Mouse (Mus musculus) midbrain, embryonic 13.5 days (tissue): ENCODE results near the gene Entpd4b. TPM values are rescaled to one million over a fixed set of nuclear protein-coding genes. Genes with fewer than 3 reads are reported as not detected.
"Not testable (repeated sequence)": the region's sequence is repeated elsewhere in the genome, so short reads cannot be mapped to it uniquely, and the experiment has no call there.

Experiments used
- ATAC-seq: fragments of 200-750 bp; cut with Nextera tagmentation; 2 replicates; pipeline ENCODE4 v1.8.0; 2017; ENCODE audit warnings: mild to moderate bottlenecking, moderate TSS enrichment, moderate library complexity
- H3K27ac ChIP-seq: fragments of 300-500 bp; sonication (generic); 2 replicates; pipeline ENCODE4 v1.5.1; 2015; ENCODE audit warnings: inconsistent platforms, mild to moderate bottlenecking, moderate library complexity
- H3K27me3 ChIP-seq: fragments of 300-500 bp; sonication (generic); 2 replicates; pipeline ENCODE4 v1.6.1; 2015; ENCODE audit warnings: mild to moderate bottlenecking, inconsistent platforms
- H3K36me3 ChIP-seq: fragments of 300-500 bp; sonication (generic); 2 replicates; pipeline ENCODE4 v1.6.1; 2015; ENCODE audit warnings: mild to moderate bottlenecking, inconsistent platforms
- H3K4me1 ChIP-seq: fragments of 300-500 bp; sonication (generic); replicated peaks from 2 replicates; pipeline ENCODE4 v1.6.1; 2015; ENCODE audit warnings: inconsistent platforms
- H3K4me2 ChIP-seq: fragments of 300-500 bp; sonication (generic); replicated peaks from 2 replicates; pipeline ENCODE4 v1.6.1; 2015; ENCODE audit warnings: moderate library complexity, mild to moderate bottlenecking, inconsistent platforms
- H3K4me3 ChIP-seq: fragments of 300-500 bp; sonication (generic); replicated peaks from 2 replicates; pipeline ENCODE4 v1.5.1; 2015; ENCODE audit warnings: mild to moderate bottlenecking, inconsistent platforms
- H3K9ac ChIP-seq: fragments of 300-500 bp; sonication (generic); replicated peaks from 2 replicates; pipeline ENCODE4 v1.6.1; 2015; ENCODE audit warnings: mild to moderate bottlenecking, inconsistent platforms
- H3K9me3 ChIP-seq: fragments of 300-500 bp; sonication (generic); 2 replicates; pipeline ENCODE4 v1.6.1; 2016; ENCODE audit warnings: mild to moderate bottlenecking, inconsistent platforms
- WGBS: fragments of 180-500 bp; shearing (Covaris S2); methylation state at CpG from one replicate; pipeline ENCODE4 v1.1.7; 2015; 5-methylcytosine and 5-hydroxymethylcytosine counted together
- polyA plus RNA-seq: library from polyadenylated mRNA; unstranded; fragments of >200 nt; fragmentation: Nextera tagmentation; extraction: Ambion mirVana; gene quantifications from 2 replicates; pipeline ENCODE4 v1.2.1, GENCODE M21; 2015

Gene Entpd4b
- polyA plus RNA-seq, result 9.5 and 9.8 TPM in 2 replicates

DNA sequence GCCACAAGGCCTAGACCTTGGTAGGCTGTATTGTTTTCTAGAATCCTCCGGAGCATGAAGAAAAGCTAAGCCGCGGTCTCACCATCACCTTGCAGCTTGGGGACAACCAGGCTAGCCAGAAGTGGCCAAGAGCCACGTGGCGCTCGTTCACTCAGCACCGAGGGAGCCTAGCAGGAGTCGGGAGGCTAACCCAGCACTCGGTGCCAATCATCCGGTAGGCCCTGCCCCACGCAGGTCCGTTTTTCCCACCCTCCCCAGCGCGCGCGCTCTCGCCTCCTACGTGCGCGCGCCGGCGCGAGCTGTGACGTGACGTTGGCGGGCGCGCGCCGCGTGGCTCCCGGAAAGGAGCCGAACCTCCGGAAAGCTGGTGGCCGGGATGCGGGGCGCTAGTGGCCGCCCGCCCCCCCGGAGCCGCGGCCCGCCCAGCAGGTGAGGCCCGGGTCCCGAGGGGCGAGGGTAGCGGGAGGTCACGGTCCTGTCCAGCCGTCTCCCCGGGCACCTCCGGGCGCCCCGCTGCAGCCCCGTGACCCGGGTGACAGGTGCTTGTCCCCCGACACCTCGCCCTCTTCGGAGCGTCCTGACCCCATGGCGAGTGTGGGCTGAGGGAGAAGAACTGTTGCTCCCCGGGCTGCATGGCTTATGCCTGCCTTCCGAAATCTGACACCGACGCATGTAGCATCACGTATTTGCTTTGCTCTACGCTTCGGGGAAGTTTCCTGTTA lies at the start of gene Entpd4b:
Gene Entpd4b, plus strand, starts transcription at position 315 of the 722 bp plus-strand sequence.
- H3K9ac ChIP-seq, H3K4me3 ChIP-seq, H3K9me3 ChIP-seq, H3K27ac ChIP-seq, H3K4me2 ChIP-seq, H3K4me1 ChIP-seq, H3K27me3 ChIP-seq, H3K36me3 ChIP-seq: not testable (repeated sequence)
- peak; percentile 98 for ATAC-seq
- WGBS, result no CpG with 5 or more reads among the region's 68 CpGs

GRCm38 (mm10) chr14:69507000-69507399 lies 48.2 kb upstream of the Entpd4b start:
- H3K27ac ChIP-seq, H3K4me3 ChIP-seq, ATAC-seq, H3K9ac ChIP-seq, H3K4me2 ChIP-seq, H3K27me3 ChIP-seq, H3K36me3 ChIP-seq, H3K9me3 ChIP-seq, H3K4me1 ChIP-seq: not testable (repeated sequence)
- WGBS, result no CpG with 5 or more reads among the region's 1 CpGs

DNA sequence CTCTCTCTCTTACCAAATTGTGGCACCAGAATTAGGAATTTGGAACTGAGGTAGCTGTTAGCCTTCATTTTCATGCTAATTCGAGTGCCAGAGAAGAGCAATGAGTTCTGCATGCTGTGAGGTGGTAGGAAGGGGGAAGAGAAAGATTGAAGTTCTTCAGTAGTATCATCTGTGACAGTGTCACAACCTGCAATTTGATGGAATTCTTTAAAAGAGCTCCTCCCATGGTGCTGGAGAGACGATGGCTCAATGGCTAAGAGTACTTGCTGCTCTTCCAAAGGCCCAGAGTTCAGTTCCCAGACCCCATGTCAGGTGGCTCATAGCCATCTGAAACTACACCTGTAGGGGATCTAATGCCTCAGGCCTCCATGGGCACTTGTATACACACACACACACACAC lies 42.8 kb upstream of the Entpd4b start, which contains the start of gene Gm27179:
Gene Gm27179, minus strand, starts transcription at position 101 of the 400 bp plus-strand sequence.
- H3K4me3 ChIP-seq, H3K9me3 ChIP-seq, ATAC-seq, H3K36me3 ChIP-seq, H3K4me1 ChIP-seq, H3K9ac ChIP-seq, H3K27me3 ChIP-seq, H3K27ac ChIP-seq, H3K4me2 ChIP-seq: not testable (repeated sequence)
- WGBS, result no CpG with 5 or more reads among the region's 2 CpGs

GRCm38 (mm10) chr14:69520810-69521209 lies 34.4 kb upstream of the Entpd4b start:
- not testable (repeated sequence) for H3K27ac ChIP-seq, H3K9ac ChIP-seq, H3K27me3 ChIP-seq, H3K4me3 ChIP-seq, H3K4me2 ChIP-seq, H3K4me1 ChIP-seq, H3K9me3 ChIP-seq, H3K36me3 ChIP-seq, ATAC-seq
- no CpG with 5 or more reads among the region's 2 CpGs for WGBS

GRCm38 (mm10) chr14:69523001-69523400 lies 32.2 kb upstream of the Entpd4b start:
- H3K4me3 ChIP-seq, H3K36me3 ChIP-seq, ATAC-seq, H3K9ac ChIP-seq, H3K27me3 ChIP-seq, H3K27ac ChIP-seq, H3K4me2 ChIP-seq, H3K9me3 ChIP-seq, H3K4me1 ChIP-seq: not testable (repeated sequence)
- WGBS, result no CpG with 5 or more reads among the region's 1 CpGs

GRCm38 (mm10) chr14:69526202-69526601 lies 29.0 kb upstream of the Entpd4b start:
- not testable (repeated sequence) for H3K9me3 ChIP-seq, ATAC-seq, H3K36me3 ChIP-seq, H3K4me1 ChIP-seq, H3K4me2 ChIP-seq, H3K27ac ChIP-seq, H3K4me3 ChIP-seq, H3K9ac ChIP-seq, H3K27me3 ChIP-seq
- WGBS, result no CpG with 5 or more reads among the region's 1 CpGs

GRCm38 (mm10) chr14:69536539-69536938 lies 18.7 kb upstream of the Entpd4b start:
- ATAC-seq, H3K4me2 ChIP-seq, H3K27ac ChIP-seq, H3K9me3 ChIP-seq, H3K9ac ChIP-seq, H3K27me3 ChIP-seq, H3K4me1 ChIP-seq, H3K4me3 ChIP-seq, H3K36me3 ChIP-seq: not testable (repeated sequence)
- WGBS, result no CpG with 5 or more reads among the region's 7 CpGs

DNA sequence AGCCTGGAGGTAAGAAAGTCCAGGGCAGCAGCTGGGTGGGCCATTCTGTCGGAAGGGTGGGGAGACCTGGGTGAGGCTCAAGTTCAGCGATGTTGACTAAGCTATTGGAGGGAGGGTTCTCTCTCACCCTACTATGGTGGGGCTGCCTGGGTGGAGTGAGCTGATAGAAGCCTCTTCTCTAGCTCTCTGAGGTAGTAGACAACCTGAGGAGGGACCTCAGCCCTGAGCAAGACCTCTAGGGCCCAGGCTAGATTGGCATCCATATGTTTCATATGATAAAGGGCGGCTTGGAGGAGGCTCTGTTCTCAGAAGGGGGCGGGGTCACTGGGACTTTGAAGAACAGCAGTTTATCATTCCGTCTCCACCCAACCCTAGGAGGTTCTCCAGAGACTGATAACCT lies 15.1 kb upstream of the Entpd4b start:
- H3K27ac ChIP-seq, H3K4me3 ChIP-seq, H3K9me3 ChIP-seq, H3K9ac ChIP-seq, H3K4me2 ChIP-seq, ATAC-seq, H3K4me1 ChIP-seq, H3K36me3 ChIP-seq, H3K27me3 ChIP-seq: not testable (repeated sequence)
- no CpG with 5 or more reads among the region's 5 CpGs for WGBS

DNA sequence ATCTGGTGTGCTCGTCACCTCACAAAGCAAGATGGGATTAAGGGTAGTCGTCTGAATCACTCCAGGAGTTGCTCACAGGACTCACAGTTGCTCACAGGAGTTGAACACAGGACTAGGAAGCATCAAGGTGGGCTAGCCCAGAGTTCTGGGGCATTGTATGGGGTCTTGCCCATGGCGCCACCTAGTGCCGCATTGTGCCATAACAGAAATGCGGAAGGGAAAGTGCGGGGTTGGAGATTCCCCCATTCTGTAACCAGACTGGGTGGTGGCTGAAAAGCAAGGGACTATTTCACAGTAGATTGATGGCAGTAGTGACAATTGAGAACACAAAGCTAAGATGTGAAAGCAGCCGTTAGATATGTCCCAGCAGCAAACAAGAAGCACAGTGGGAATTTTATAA lies 12.5 kb upstream of the Entpd4b start:
- H3K9ac ChIP-seq, H3K4me1 ChIP-seq, H3K27ac ChIP-seq, H3K4me2 ChIP-seq, H3K9me3 ChIP-seq, H3K27me3 ChIP-seq, ATAC-seq, H3K4me3 ChIP-seq, H3K36me3 ChIP-seq: not testable (repeated sequence)
- WGBS, result no CpG with 5 or more reads among the region's 7 CpGs

- H3K27me3 ChIP-seq, H3K9ac ChIP-seq, ATAC-seq, H3K27ac ChIP-seq, H3K4me1 ChIP-seq, H3K4me3 ChIP-seq, H3K36me3 ChIP-seq, H3K4me2 ChIP-seq, H3K9me3 ChIP-seq: not testable (repeated sequence)
- WGBS, result no CpG with 5 or more reads among the region's 7 CpGs
Observed at GRCm38 (mm10) chr14:69544033-69544432, 11.2 kb upstream of the Entpd4b start.

GRCm38 (mm10) chr14:69545052-69545451 lies 10.2 kb upstream of the Entpd4b start:
- whole genome bisulfite sequencing, result no CpG with 5 or more reads among the region's 2 CpGs
- H3K9ac ChIP-seq, H3K27ac ChIP-seq, ATAC-seq, H3K27me3 ChIP-seq, H3K4me2 ChIP-seq, H3K36me3 ChIP-seq, H3K4me1 ChIP-seq, H3K9me3 ChIP-seq, H3K4me3 ChIP-seq: not testable (repeated sequence)

DNA sequence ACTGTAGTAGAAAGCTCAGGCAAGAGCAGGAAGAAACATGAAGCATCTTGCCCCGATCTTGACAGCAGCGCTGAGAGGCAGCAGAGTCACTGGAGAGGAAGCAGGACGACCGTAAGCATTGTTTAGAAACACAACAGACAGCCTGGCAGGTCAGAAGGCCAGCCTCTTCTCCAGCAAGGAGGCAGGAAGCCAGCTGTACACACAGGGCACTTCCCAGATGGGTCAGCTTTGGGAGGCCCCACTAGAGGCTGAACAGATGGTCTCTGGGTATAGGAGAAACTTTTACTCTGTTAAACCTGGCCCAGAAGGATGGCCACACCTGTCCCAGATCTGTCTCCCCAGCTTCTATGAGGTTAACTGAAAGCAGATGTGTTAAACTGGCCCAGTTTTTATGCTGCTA lies 7.9 kb upstream of the Entpd4b start:
- H3K27ac ChIP-seq, H3K4me1 ChIP-seq, H3K4me2 ChIP-seq, H3K4me3 ChIP-seq, H3K36me3 ChIP-seq, H3K9ac ChIP-seq, ATAC-seq, H3K9me3 ChIP-seq, H3K27me3 ChIP-seq: not testable (repeated sequence)
- WGBS, result no CpG with 5 or more reads among the region's 4 CpGs

DNA sequence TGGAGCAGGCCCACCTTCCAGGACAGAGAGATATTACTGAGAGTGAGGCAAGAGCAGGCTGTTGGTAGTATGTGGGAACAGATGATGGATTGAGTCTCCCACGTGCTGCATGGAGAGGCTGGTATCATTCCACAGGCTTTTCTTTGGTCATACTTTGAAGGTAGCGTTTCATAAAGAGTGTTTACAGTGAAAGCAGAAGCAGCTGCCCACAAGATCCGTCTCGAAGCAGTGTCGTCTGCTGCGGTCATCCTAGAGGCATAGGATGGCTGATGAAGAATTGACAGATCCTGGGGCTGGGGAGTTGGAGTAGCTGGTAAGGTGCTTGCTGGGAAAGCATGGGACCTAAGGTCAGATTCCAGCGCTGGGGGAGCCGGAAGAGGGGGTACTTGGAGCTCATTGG lies 1.6 kb downstream of the Entpd4b start:
- ATAC-seq, result not testable (repeated sequence)

More for the DNA sequence above, 1.6 kb downstream of the Entpd4b start:
- H3K4me2 ChIP-seq, H3K36me3 ChIP-seq, H3K27me3 ChIP-seq, H3K4me1 ChIP-seq, H3K9me3 ChIP-seq, H3K9ac ChIP-seq, H3K4me3 ChIP-seq, H3K27ac ChIP-seq: not testable (repeated sequence)
- WGBS, result no CpG with 5 or more reads among the region's 8 CpGs
